Comparison of ENCODE assay signal across 8 mouse cellular contexts in genomic region chr11:33162998-33163506, GRCm38 (mm10). TPM values are rescaled to one million over a fixed set of nuclear protein-coding genes. Genes with fewer than 3 reads are reported as not detected.
A peak's percentile ranks its signal among the peaks of the same experiment; 100 is the strongest.
DNase-seq lines count a peak whose midpoint lies in the region; ATAC-seq lines count a peak whose summit lies in the region.

Npm1 (minus strand) TSS chr11:33163206.

- H3K9me3 ChIP-seq in heart, embryonic 14.5 days (ENCODE audit: control insufficient read depth, low read length), result no peaks in the 10 kb centered on the region
- H3K9me3 ChIP-seq in liver, embryonic 13.5 days (replicated peaks), result no peaks in the 10 kb centered on the region
- H3K9me3 ChIP-seq in stomach, embryonic 16.5 days (replicated peaks; ENCODE audit: control insufficient read depth, low read length), result no peaks in the 10 kb centered on the region

- H3K4me1 ChIP-seq in heart, embryonic 14.5 days (ENCODE audit: control insufficient read depth in 2 of 2, insufficient read depth in 2 of 2, low read length in 2 of 2), result peaks cover 4 to 15% of the 10 kb centered on the region in 2 experiments
- peaks cover 44% of the 10 kb centered on the region for H3K4me1 ChIP-seq in liver, embryonic 13.5 days (replicated peaks)
- peaks cover 7% of the 10 kb centered on the region; the same call in 1 of the 2 replicates for H3K4me1 ChIP-seq in stomach, embryonic 16.5 days (ENCODE audit: control insufficient read depth, insufficient read depth, low read length)

- H3K27ac ChIP-seq in heart, embryonic 14.5 days (replicated peaks in 1 of 2; ENCODE audit: control insufficient read depth in 1 of 2, insufficient read depth in 1 of 2, low read depth in 2 of 2, low read length in 2 of 2), result peak within 1 kb of the TSS; percentile 90 to 96
- H3K27ac ChIP-seq in liver, embryonic 13.5 days, result peak within 1 kb of the TSS; percentile 89
- H3K27ac ChIP-seq in stomach, embryonic 16.5 days (ENCODE audit: low read length), result peak within 1 kb of the TSS; percentile 97

- no peaks in the 10 kb centered on the region for H3K27me3 ChIP-seq in heart, embryonic 14.5 days (ENCODE audit: control insufficient read depth, insufficient read depth, low read length)
- H3K27me3 ChIP-seq in liver, embryonic 13.5 days, result peaks cover 13% of the 10 kb centered on the region; the same call in 1 of the 2 replicates
- no peaks in the 10 kb centered on the region for H3K27me3 ChIP-seq in stomach, embryonic 16.5 days (ENCODE audit: control insufficient read depth, insufficient read depth, low read length)

- peak; percentile 89 for ATAC-seq in CD4-positive, CD25-positive, alpha-beta regulatory T cell, adult 4 months
- ATAC-seq in heart, embryonic 14.5 days (ENCODE audit: insufficient number of reproducible peaks, insufficient read depth, low FRiP score, low read depth), result peak; percentile 98
- ATAC-seq in liver, embryonic 13.5 days (ENCODE audit: low read depth), result peak; percentile 95
- ATAC-seq in stomach, embryonic 16.5 days (ENCODE audit: insufficient read depth, low FRiP score), result peak; percentile 97

- 6% methylated on average over 49 of the region's 49 CpGs for WGBS in heart, embryonic 14.5 days
- WGBS in liver, embryonic 13.5 days (ENCODE audit: insufficient replicate concordance), result 3% methylated on average over 49 of the region's 49 CpGs
- 3% methylated on average over 49 of the region's 49 CpGs for WGBS in stomach, embryonic 16.5 days

- H3K4me3 ChIP-seq in heart, embryonic 14.5 days (ENCODE audit: control insufficient read depth in 1 of 2, insufficient read depth in 1 of 2, low read depth in 1 of 2, low read length in 2 of 2), result peak within 1 kb of the TSS; percentile 92 to 99
- peak within 1 kb of the TSS; percentile 94 for H3K4me3 ChIP-seq in liver, embryonic 13.5 days (replicated peaks)
- peak within 1 kb of the TSS; percentile 88 for H3K4me3 ChIP-seq in stomach, embryonic 16.5 days (replicated peaks; ENCODE audit: low read length)

- H3K4me2 ChIP-seq in heart, embryonic 14.5 days (ENCODE audit: low read length), result peak within 1 kb of the TSS; percentile 93
- H3K4me2 ChIP-seq in liver, embryonic 13.5 days, result peak within 1 kb of the TSS; percentile 95
- peak within 1 kb of the TSS; percentile 84 for H3K4me2 ChIP-seq in stomach, embryonic 16.5 days (ENCODE audit: low read depth, low read length)

- peaks cover 34% of the 10 kb centered on the region for H3K36me3 ChIP-seq in heart, embryonic 14.5 days (ENCODE audit: control insufficient read depth, insufficient read depth, low read length)
- H3K36me3 ChIP-seq in liver, embryonic 13.5 days, result peaks cover 33% of the 10 kb centered on the region
- H3K36me3 ChIP-seq in stomach, embryonic 16.5 days (ENCODE audit: control insufficient read depth, insufficient read depth, low read length), result peaks cover 12% of the 10 kb centered on the region; the same call in 1 of the 2 replicates

- H3K9ac ChIP-seq in heart, embryonic 14.5 days (ENCODE audit: low read length), result peak within 1 kb of the TSS; percentile 98
- peak within 1 kb of the TSS; percentile 95 for H3K9ac ChIP-seq in liver, embryonic 13.5 days
- peak within 1 kb of the TSS; percentile 97 for H3K9ac ChIP-seq in stomach, embryonic 16.5 days (ENCODE audit: low read length)

- peak; percentile 99 for DNase-seq in c-Kit-negative CD71-positive TER-119-positive erythroid progenitor cells, embryonic 14.5 days (ENCODE audit: low read depth, low spot score)
- DNase-seq in fibroblast of lung, adult 2 months (ENCODE audit: low read depth), result peak; percentile 97
- DNase-seq in kidney, postnatal 14 days, result peak; percentile 100
- DNase-seq in liver, embryonic 13.5 days, result peak; percentile 98
- DNase-seq in neural tube, embryonic 10.5 days (ENCODE audit: extremely low spot score, low spot score), result peak; percentile 99

RNA-seq across cellular contexts. Expression of gene Npm1, which starts in this region (rescaled TPM):
- 1,000 to 10,000 TPM; 1,268 to 1,417 TPM for polyA plus RNA-seq in CD4-positive, CD25-positive, alpha-beta regulatory T cell, adult 4 months (2017; shearing (Covaris generic))
- 465 and 517 TPM in 2 replicates for polyA plus RNA-seq in heart, embryonic 14.5 days (2014; fragmentation: Nextera tagmentation; extraction: Ambion mirVana)
- polyA plus RNA-seq in liver, embryonic 13.5 days (2015; fragmentation: Nextera tagmentation; extraction: Ambion mirVana), result 964 and 1,030 TPM in 2 replicates
- polyA plus RNA-seq in stomach, embryonic 16.5 days (2015; fragmentation: Nextera tagmentation; extraction: Ambion mirVana), result 616 and 704 TPM in 2 replicates

Comparison
In these comparisons a context has a peak if more than half of its experiments do, and no peak if none do; other contexts are left out.
1. Peak in every context shown above with its lines: DNase-seq, ATAC-seq, H3K4me3 ChIP-seq and H3K27ac ChIP-seq.